Mouse (Mus musculus): Measurements from ENCODE around the gene Cdc34b. TPM values are rescaled to one million over a fixed set of nuclear protein-coding genes. Genes with fewer than 3 reads are reported as not detected.

The Cdc34b gene
- polyA plus RNA-seq, 1 experiment from 2014 or later: 2.2 TPM

GRCm38 (mm10) chr11:94773851-94774250, 32.3 kb downstream of the Cdc34b start:
- in situ Hi-C loops (cut with MboI; ENCODE audit: low pct_unique_long_range_greater_than_20kb): no loop called here
- POLR2A ChIA-PET: no interaction called here
- peaks cover 30% of the 10 kb centered on the region for H3K27me3 ChIP-seq
- ATAC-seq (no peak), DNase-seq (ENCODE audit: low read depth, low spot score) (no peak)
- TF ChIP-seq CTCF (IDR thresholded peaks at IDR 0.05): peak; percentile 51
- CTCF ChIA-PET: interaction anchor here (0.9 to 1.1 kb wide), 2 partner anchors 36 to 44 kb away, joined by 3 read pairs; no protein-coding TSS in a partner anchor

- no peak for ATAC-seq
- TF ChIP-seq CTCF (IDR thresholded peaks at IDR 0.05): no peak
- CTCF ChIA-PET: no interaction called here
- DNase-seq (ENCODE audit: low read depth, low spot score): no peak
- in situ Hi-C loops (cut with MboI; ENCODE audit: low pct_unique_long_range_greater_than_20kb): no loop called here
- POLR2A ChIA-PET: no interaction called here
- peaks cover 32% of the 10 kb centered on the region for H3K27me3 ChIP-seq
These were observed 33.4 kb downstream of the Cdc34b start for GRCm38 (mm10) chr11:94774887-94775497.

- in situ Hi-C loops (cut with MboI; ENCODE audit: low pct_unique_long_range_greater_than_20kb): no loop called here
- DNase-seq (ENCODE audit: low read depth, low spot score): no peak
- POLR2A ChIA-PET: no interaction called here
- no peak for TF ChIP-seq CTCF (IDR thresholded peaks at IDR 0.05)
- CTCF ChIA-PET: no interaction called here
- ATAC-seq: no peak
- peaks cover 5% of the 10 kb centered on the region for H3K27me3 ChIP-seq
These were observed 41.0 kb downstream of the Cdc34b start, which contains the start of gene Tmem92 for GRCm38 (mm10) chr11:94782603-94783002. Gene Tmem92, minus strand, starts transcription at chr11:94782703.

GRCm38 (mm10) chr11:94785247-94785646, 43.7 kb downstream of the Cdc34b start:
- in situ Hi-C loops (cut with MboI; ENCODE audit: low pct_unique_long_range_greater_than_20kb): no loop called here
- DNase-seq (ENCODE audit: low read depth, low spot score) (no peak), ATAC-seq (no peak)
- CTCF ChIA-PET: interaction anchor here (1.3 kb wide), 1 partner anchor 56 kb away, joined by 4 read pairs; no protein-coding TSS in a partner anchor
- POLR2A ChIA-PET: no interaction called here
- no peak for TF ChIP-seq CTCF (IDR thresholded peaks at IDR 0.05)
- H3K27me3 ChIP-seq: no peaks in the 10 kb centered on the region

GRCm38 (mm10) chr11:94791700-94792099, 50.1 kb downstream of the Cdc34b start:
- DNase-seq (ENCODE audit: low read depth, low spot score) (no peak), ATAC-seq (no peak)
- ChIA-PET CTCF (no interaction called here), POLR2A (no interaction called here)
- TF ChIP-seq CTCF (IDR thresholded peaks at IDR 0.05): no peak
- in situ Hi-C loops (cut with MboI; ENCODE audit: low pct_unique_long_range_greater_than_20kb): no loop called here
- H3K27me3 ChIP-seq: no peaks in the 10 kb centered on the region

Other genes starting within 250 kb of the Cdc34b start
- gene Epn3, start 241.8 kb upstream of the Cdc34b start, polyA plus RNA-seq (2021): 48.0 TPM
- 1.3 TPM for gene Mycbpap, start 220.0 kb upstream of the Cdc34b start, polyA plus RNA-seq (2021)
- gene Rsad1, start 192.5 kb upstream of the Cdc34b start, polyA plus RNA-seq (2021): 11.4 TPM
- gene Chad, start 176.7 kb upstream of the Cdc34b start, polyA plus RNA-seq (2021): 0.04 TPM
- 6.5 TPM for gene Acsf2, start 139.9 kb upstream of the Cdc34b start, polyA plus RNA-seq (2021)
- gene Lrrc59, start 112.0 kb upstream of the Cdc34b start, polyA plus RNA-seq (2021): 157 TPM
- gene Mrpl27, start 88.0 kb upstream of the Cdc34b start, polyA plus RNA-seq (2021): 54.1 TPM
- 6.9 TPM for gene Eme1, start 87.8 kb upstream of the Cdc34b start, polyA plus RNA-seq (2021)
- 34.5 TPM for gene Xylt2, start 64.3 kb upstream of the Cdc34b start, polyA plus RNA-seq (2021)
- gene Gm11541, start 37.3 kb upstream of the Cdc34b start, polyA plus RNA-seq (2021): not detected
- gene Tmem92, start 40.9 kb downstream of the Cdc34b start, polyA plus RNA-seq (2021): not detected
- 2.2 TPM for gene Col1a1, start 194.4 kb downstream of the Cdc34b start, polyA plus RNA-seq (2021)
- gene Hils1, start 225.8 kb downstream of the Cdc34b start, polyA plus RNA-seq (2021): not detected
- gene Sgca, start 234.5 kb downstream of the Cdc34b start, polyA plus RNA-seq (2021): 0.47 TPM
- 70.2 TPM for gene Ppp1r9b, start 249.3 kb downstream of the Cdc34b start, polyA plus RNA-seq (2021)

All from Patski (cell line).